Mouse (Mus musculus): ENCODE data around the gene Tpp1. TPM values are rescaled to one million over a fixed set of nuclear protein-coding genes. Genes with fewer than 3 reads are reported as not detected.

Gene Tpp1
- polyA plus RNA-seq, 1 experiment, result 93.2 TPM

- H3K4me3 ChIP-seq (ENCODE audit: insufficient read depth, low read length), result no peak overlapping the region
- no peaks in the 10 kb centered on the region for H3K4me1 ChIP-seq (ENCODE audit: control insufficient read depth, insufficient read depth, low read length)
- H3K27ac ChIP-seq (ENCODE audit: insufficient read depth, low read length), result no peak overlapping the region
- TF ChIP-seq POLR2A (IDR thresholded peaks at IDR 0.05; ENCODE audit: extremely low read depth, insufficient read depth, low read length), result no peak
- TF ChIP-seq CTCF (IDR thresholded peaks at IDR 0.05; ENCODE audit: extremely low read depth, insufficient read depth, low read length), result no peak
These were observed 17.2 kb downstream of the Tpp1 start for GRCm38 (mm10) chr7:105734826-105735225.

DNA sequence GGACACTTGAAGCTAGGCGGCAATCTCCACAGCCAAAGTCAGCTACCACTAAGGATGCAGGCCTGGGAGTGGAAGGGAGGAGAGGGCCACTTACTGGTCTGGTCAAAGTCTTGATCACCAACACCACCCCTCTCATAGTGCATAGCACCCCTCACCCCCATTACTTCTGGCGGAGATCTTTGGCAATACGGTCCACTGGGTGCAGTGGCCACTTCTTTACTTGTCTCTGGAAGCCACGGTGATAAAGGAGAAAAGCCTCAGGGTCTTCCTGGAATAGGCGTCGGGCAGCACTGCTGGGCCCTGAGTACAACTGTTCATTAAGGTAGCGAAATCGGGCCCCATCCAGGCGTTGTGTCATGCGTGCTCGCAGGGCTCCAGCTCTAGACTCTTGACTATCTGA is 18.2 kb downstream of the Tpp1 start:
- Histone ChIP-seq H3K27ac (ENCODE audit: insufficient read depth, low read length) (no peak overlapping the region), H3K4me3 (ENCODE audit: insufficient read depth, low read length) (no peak overlapping the region), H3K4me1 (ENCODE audit: control insufficient read depth, insufficient read depth, low read length) (peaks cover 2% of the 10 kb centered on the region; the same call in 1 of the 2 replicates)
- TF ChIP-seq POLR2A (IDR thresholded peaks at IDR 0.05; ENCODE audit: extremely low read depth, insufficient read depth, low read length), result no peak
- no peak for TF ChIP-seq CTCF (IDR thresholded peaks at IDR 0.05; ENCODE audit: extremely low read depth, insufficient read depth, low read length)

DNA sequence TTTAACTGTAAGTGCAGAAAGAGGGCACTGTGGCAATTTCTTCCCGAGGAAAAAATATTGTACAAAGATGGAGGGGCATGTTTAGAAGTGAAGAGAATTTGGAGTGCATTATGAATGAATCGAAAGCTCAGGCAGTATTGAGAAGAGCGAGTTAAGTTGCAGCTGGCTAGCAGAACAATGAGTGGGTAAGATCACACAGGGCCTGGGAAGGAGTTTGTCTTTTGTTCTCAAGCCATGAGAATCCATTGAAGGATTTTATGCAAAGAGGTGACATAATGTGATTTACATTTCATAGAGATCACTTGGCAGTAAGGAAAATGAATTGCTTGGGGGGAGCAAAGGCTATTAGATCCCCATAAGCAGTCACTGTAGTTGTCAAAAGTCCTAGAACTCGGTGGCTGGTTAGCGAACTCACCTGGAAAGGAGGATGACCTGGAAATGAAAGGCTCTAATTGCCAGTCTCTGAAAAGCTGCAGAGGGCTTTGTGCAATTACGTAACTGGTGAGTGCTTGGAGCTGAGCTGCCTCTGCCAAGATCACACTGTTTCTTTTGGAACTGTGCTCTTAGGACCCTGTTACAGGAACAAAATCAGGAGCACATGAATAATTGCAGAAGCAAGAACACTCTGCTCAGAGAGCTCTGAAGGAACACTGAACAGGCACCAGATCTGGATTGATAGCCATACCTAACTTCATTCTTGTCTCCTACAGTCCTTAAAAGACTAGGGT is 23.2 kb downstream of the Tpp1 start:
- H3K27ac ChIP-seq (ENCODE audit: insufficient read depth, low read length), result peak overlapping the region; percentile 94
- H3K4me1 ChIP-seq (ENCODE audit: control insufficient read depth, insufficient read depth, low read length), result peaks cover 3% of the 10 kb centered on the region; the same call in 1 of the 2 replicates
- H3K4me3 ChIP-seq (ENCODE audit: insufficient read depth, low read length), result no peak overlapping the region
- no peak for TF ChIP-seq CTCF (IDR thresholded peaks at IDR 0.05; ENCODE audit: extremely low read depth, insufficient read depth, low read length)
- TF ChIP-seq POLR2A (IDR thresholded peaks at IDR 0.05; ENCODE audit: extremely low read depth, insufficient read depth, low read length), result no peak

GRCm38 (mm10) chr7:105726980-105727325 is 25.1 kb downstream of the Tpp1 start:
- Histone ChIP-seq H3K27ac (ENCODE audit: insufficient read depth, low read length) (no peak overlapping the region), H3K4me1 (ENCODE audit: control insufficient read depth, insufficient read depth, low read length) (peaks cover 3% of the 10 kb centered on the region; the same call in 1 of the 2 replicates), H3K4me3 (ENCODE audit: insufficient read depth, low read length) (no peak overlapping the region)
- TF ChIP-seq POLR2A (IDR thresholded peaks at IDR 0.05; ENCODE audit: extremely low read depth, insufficient read depth, low read length) (no peak), CTCF (IDR thresholded peaks at IDR 0.05; ENCODE audit: extremely low read depth, insufficient read depth, low read length) (no peak)

GRCm38 (mm10) chr7:105726144-105726979 is 25.7 kb downstream of the Tpp1 start:
- H3K4me3 ChIP-seq (ENCODE audit: insufficient read depth, low read length), result no peak overlapping the region
- TF ChIP-seq CTCF (IDR thresholded peaks at IDR 0.05; ENCODE audit: extremely low read depth, insufficient read depth, low read length) (peak; percentile 80), POLR2A (IDR thresholded peaks at IDR 0.05; ENCODE audit: extremely low read depth, insufficient read depth, low read length) (no peak)
- peaks cover 6% of the 10 kb centered on the region; the same call in 1 of the 2 replicates for H3K4me1 ChIP-seq (ENCODE audit: control insufficient read depth, insufficient read depth, low read length)
- no peak overlapping the region for H3K27ac ChIP-seq (ENCODE audit: insufficient read depth, low read length)

DNA sequence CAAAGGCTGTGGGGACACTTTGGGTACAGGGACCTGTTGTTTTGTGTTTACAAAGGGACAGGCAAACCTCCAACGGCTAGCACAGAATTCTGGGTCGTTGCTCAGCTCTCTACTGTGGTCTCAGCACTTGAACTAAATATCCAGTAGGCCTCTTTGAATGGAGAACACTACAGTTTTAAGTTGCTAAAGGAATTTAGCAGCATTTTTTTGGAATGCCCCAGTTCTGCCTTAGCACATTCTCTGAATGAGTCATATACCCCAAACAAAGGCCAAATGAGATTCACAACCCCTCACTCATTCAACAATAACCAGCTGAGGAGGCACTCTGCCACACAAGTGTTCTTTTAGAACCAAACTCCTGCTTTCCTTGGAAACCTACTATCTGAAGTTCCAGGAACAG is 30.1 kb downstream of the Tpp1 start:
- TF ChIP-seq POLR2A (IDR thresholded peaks at IDR 0.05; ENCODE audit: extremely low read depth, insufficient read depth, low read length) (no peak), CTCF (IDR thresholded peaks at IDR 0.05; ENCODE audit: extremely low read depth, insufficient read depth, low read length) (no peak)
- 0 out of 2 replicates have a peak, but pooled peaks cover 3% of the 10 kb centered on the region for H3K4me1 ChIP-seq (ENCODE audit: control insufficient read depth, insufficient read depth, low read length)
- H3K27ac ChIP-seq (ENCODE audit: insufficient read depth, low read length), result no peak overlapping the region
- H3K4me3 ChIP-seq (ENCODE audit: insufficient read depth, low read length), result no peak overlapping the region

- no peak for TF ChIP-seq CTCF (IDR thresholded peaks at IDR 0.05; ENCODE audit: extremely low read depth, insufficient read depth, low read length)
- no peaks in the 10 kb centered on the region for H3K4me1 ChIP-seq (ENCODE audit: control insufficient read depth, insufficient read depth, low read length)
- H3K4me3 ChIP-seq (ENCODE audit: insufficient read depth, low read length), result no peak overlapping the region
- H3K27ac ChIP-seq (ENCODE audit: insufficient read depth, low read length), result no peak overlapping the region
These were observed 36.7 kb downstream of the Tpp1 start for GRCm38 (mm10) chr7:105715366-105715765.

GRCm38 (mm10) chr7:105708733-105709132 is 43.3 kb downstream of the Tpp1 start:
- Histone ChIP-seq H3K4me1 (ENCODE audit: control insufficient read depth, insufficient read depth, low read length) (no peaks in the 10 kb centered on the region), H3K4me3 (ENCODE audit: insufficient read depth, low read length) (no peak overlapping the region), H3K27ac (ENCODE audit: insufficient read depth, low read length) (no peak overlapping the region)
- no peak for TF ChIP-seq POLR2A (IDR thresholded peaks at IDR 0.05; ENCODE audit: extremely low read depth, insufficient read depth, low read length)
- TF ChIP-seq CTCF (IDR thresholded peaks at IDR 0.05; ENCODE audit: extremely low read depth, insufficient read depth, low read length), result no peak

DNA sequence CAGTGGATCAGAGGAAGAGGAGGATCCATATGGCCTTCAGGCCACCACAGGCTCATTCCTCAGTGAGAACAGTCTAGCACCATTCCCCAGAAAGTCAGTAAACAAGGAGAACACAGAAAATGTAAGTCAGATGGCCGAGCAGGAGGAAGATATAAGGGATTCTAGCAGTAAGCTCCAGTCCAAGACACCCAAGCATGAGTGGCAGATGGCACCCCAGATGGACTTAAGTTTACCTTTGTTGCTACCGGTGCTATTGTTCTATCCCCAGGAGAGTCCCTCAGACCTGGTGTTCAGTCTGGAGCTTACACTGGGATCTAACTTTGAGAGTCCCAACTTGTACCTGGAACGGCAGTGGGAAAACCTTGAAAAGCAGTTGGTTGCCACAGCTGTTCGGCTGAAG is 48.2 kb downstream of the Tpp1 start:
- H3K27ac ChIP-seq (ENCODE audit: insufficient read depth, low read length), result no peak overlapping the region
- TF ChIP-seq POLR2A (IDR thresholded peaks at IDR 0.05; ENCODE audit: extremely low read depth, insufficient read depth, low read length), result no peak
- no peak for TF ChIP-seq CTCF (IDR thresholded peaks at IDR 0.05; ENCODE audit: extremely low read depth, insufficient read depth, low read length)
- no peak overlapping the region for H3K4me3 ChIP-seq (ENCODE audit: insufficient read depth, low read length)
- H3K4me1 ChIP-seq (ENCODE audit: control insufficient read depth, insufficient read depth, low read length), result no peaks in the 10 kb centered on the region

DNA sequence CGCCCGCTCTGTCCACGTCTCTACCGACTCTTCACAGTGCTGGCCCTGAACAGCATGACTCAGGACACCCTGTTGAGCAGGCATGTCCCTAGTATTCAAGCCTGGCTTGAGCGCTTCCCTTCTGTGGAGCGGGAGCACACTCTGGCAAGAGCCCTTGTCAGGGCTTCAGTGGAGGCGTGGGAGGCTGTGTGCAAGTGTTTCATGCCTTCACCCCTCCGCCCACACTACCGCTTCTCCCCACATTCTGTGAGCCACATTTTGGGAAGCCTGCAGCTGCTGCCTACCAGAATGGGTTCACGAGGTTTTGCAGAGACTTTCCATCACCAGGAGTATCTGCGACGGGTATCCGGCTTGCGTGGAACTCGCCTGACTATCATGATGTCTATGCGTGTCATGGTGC is 48.9 kb downstream of the Tpp1 start:
- no peak overlapping the region for H3K4me3 ChIP-seq (ENCODE audit: insufficient read depth, low read length)
- no peaks in the 10 kb centered on the region for H3K4me1 ChIP-seq (ENCODE audit: control insufficient read depth, insufficient read depth, low read length)
- no peak overlapping the region for H3K27ac ChIP-seq (ENCODE audit: insufficient read depth, low read length)
- TF ChIP-seq CTCF (IDR thresholded peaks at IDR 0.05; ENCODE audit: extremely low read depth, insufficient read depth, low read length), result no peak
- no peak for TF ChIP-seq POLR2A (IDR thresholded peaks at IDR 0.05; ENCODE audit: extremely low read depth, insufficient read depth, low read length)

Other genes with a start within 250 kb of the Tpp1 start
- 93.2 and 93.3 TPM in 2 replicates for gene Smpd1, start 197.9 kb downstream of the Tpp1 start, polyA plus RNA-seq (2012; rRNA removed)
- gene Apbb1, start 170.6 kb downstream of the Tpp1 start, polyA plus RNA-seq (2012; rRNA removed), result 564 and 565 TPM in 2 replicates
- gene Hpx, start 152.1 kb downstream of the Tpp1 start, polyA plus RNA-seq (2012; rRNA removed), result 0.93 and 0.94 TPM in 2 replicates
- gene Trim3, start 118.7 kb downstream of the Tpp1 start, polyA plus RNA-seq (2012; rRNA removed), result 152 and 176 TPM in 2 replicates
- gene Timm10b, start 112.2 kb downstream of the Tpp1 start, polyA plus RNA-seq (2012; rRNA removed), result 123 and 138 TPM in 2 replicates
- 122 and 127 TPM in 2 replicates for gene Arfip2, start 111.8 kb downstream of the Tpp1 start, polyA plus RNA-seq (2012; rRNA removed)
- 56.6 and 57.3 TPM in 2 replicates for gene Gm45799, start 111.7 kb downstream of the Tpp1 start, polyA plus RNA-seq (2012; rRNA removed)
- gene Dnhd1, start 101.4 kb downstream of the Tpp1 start, polyA plus RNA-seq (2012; rRNA removed), result 7.9 and 8.0 TPM in 2 replicates
- 153 TPM in 2 replicates for gene Ilk, start 15.6 kb downstream of the Tpp1 start, polyA plus RNA-seq (2012; rRNA removed)
- gene Rrp8, start 14.8 kb downstream of the Tpp1 start, polyA plus RNA-seq (2012; rRNA removed), result 8.4 and 10.0 TPM in 2 replicates
- gene Taf10, start 7.9 kb downstream of the Tpp1 start, polyA plus RNA-seq (2012; rRNA removed), result 174 and 179 TPM in 2 replicates
- gene Dchs1, start 35.4 kb upstream of the Tpp1 start, polyA plus RNA-seq (2012; rRNA removed), result 4.2 and 5.2 TPM in 2 replicates
- 143 and 155 TPM in 2 replicates for gene Mrpl17, start 58.9 kb upstream of the Tpp1 start, polyA plus RNA-seq (2012; rRNA removed)
- gene Gm4070, start 201.7 kb upstream of the Tpp1 start, polyA plus RNA-seq (2012; rRNA removed), result 1.3 and 1.5 TPM in 2 replicates